Mouse (Mus musculus): ENCODE measurements around the gene Foxp1. TPM values are rescaled to one million over a fixed set of nuclear protein-coding genes. Genes with fewer than 3 reads are reported as not detected.

The Foxp1 gene
- 79.8 and 86.0 TPM in 2 replicates for total RNA-seq (2014; fragmentation: Nextera tagmentation)
- total RNA-seq (2017), result 51.9 and 57.4 TPM in 2 replicates
- 87.5 and 88.1 TPM in 2 replicates for polyA plus RNA-seq (2012)

- Histone ChIP-seq H3K4me1 (ENCODE audit: insufficient read depth, low read depth, low read length) (peaks cover 22% of the 10 kb centered on the region), H3K27me3 (ENCODE audit: insufficient read depth, low read length) (no peaks in the 10 kb centered on the region), H3K36me3 (replicated peaks) (peaks cover 8% of the 10 kb centered on the region), H3K9me3 (replicated peaks) (peaks cover 6% of the 10 kb centered on the region), H3K4me3 (ENCODE audit: low read depth, low read length) (peak within 1 kb of the TSS; percentile 89)
- DNase-seq (ENCODE audit: low spot score) (peak; percentile 62), ATAC-seq (ENCODE audit: extremely low read depth, insufficient number of reproducible peaks, low FRiP score, poor library complexity, severe bottlenecking) (peak; percentile 36; the same call in 1 of the 2 replicates)
- TF ChIP-seq TAL1 (conservative IDR thresholded peaks at IDR 0.05; ENCODE audit: low read depth, low read length), result no peak
Measured at GRCm38 (mm10) chr6:99522359-99523108, at the start of gene Foxp1. TSS of gene Foxp1 (minus strand) at chr6:99522721.

GRCm38 (mm10) chr6:99572071-99572470 lies 49.5 kb upstream of the Foxp1 start:
- H3K36me3 ChIP-seq (replicated peaks), result no peaks in the 10 kb centered on the region
- H3K4me1 ChIP-seq (ENCODE audit: insufficient read depth, low read depth, low read length), result no peaks in the 10 kb centered on the region
- TF ChIP-seq GATA1 (IDR thresholded peaks at IDR 0.05; ENCODE audit: borderline replicate concordance, low read length) (no peak), CTCF (IDR thresholded peaks at IDR 0.05; ENCODE audit: low read depth, low read length) (no peak), GATA2 (IDR thresholded peaks at IDR 0.05; ENCODE audit: borderline replicate concordance, low read depth, low read length) (no peak), POLR2AphosphoS5 (IDR thresholded peaks at IDR 0.05; ENCODE audit: insufficient replicate concordance, low read depth, low read length) (no peak), TAL1 (conservative IDR thresholded peaks at IDR 0.05; ENCODE audit: low read depth, low read length) (no peak)
- H3K4me3 ChIP-seq (ENCODE audit: low read depth, low read length), result no peak overlapping the region
- no peaks in the 10 kb centered on the region; the same call in 1 of the 2 replicates for H3K9me3 ChIP-seq (replicated peaks)
- DNase-seq (ENCODE audit: low spot score), result no peak
- ATAC-seq (ENCODE audit: extremely low read depth, insufficient number of reproducible peaks, low FRiP score, poor library complexity, severe bottlenecking), result no peak
- no peaks in the 10 kb centered on the region for H3K27me3 ChIP-seq (ENCODE audit: insufficient read depth, low read length)

- Histone ChIP-seq H3K4me3 (ENCODE audit: low read depth, low read length) (no peak overlapping the region), H3K9me3 (replicated peaks) (no peaks in the 10 kb centered on the region), H3K4me1 (ENCODE audit: insufficient read depth, low read depth, low read length) (no peaks in the 10 kb centered on the region), H3K27me3 (ENCODE audit: insufficient read depth, low read length) (no peaks in the 10 kb centered on the region), H3K36me3 (replicated peaks) (no peaks in the 10 kb centered on the region)
- DNase-seq (ENCODE audit: low spot score) (no peak), ATAC-seq (ENCODE audit: extremely low read depth, insufficient number of reproducible peaks, low FRiP score, poor library complexity, severe bottlenecking) (no peak)
- TF ChIP-seq CTCF (IDR thresholded peaks at IDR 0.05; ENCODE audit: low read depth, low read length) (no peak), POLR2AphosphoS5 (IDR thresholded peaks at IDR 0.05; ENCODE audit: insufficient replicate concordance, low read depth, low read length) (no peak), GATA2 (IDR thresholded peaks at IDR 0.05; ENCODE audit: borderline replicate concordance, low read depth, low read length) (no peak), TAL1 (conservative IDR thresholded peaks at IDR 0.05; ENCODE audit: low read depth, low read length) (no peak), GATA1 (IDR thresholded peaks at IDR 0.05; ENCODE audit: borderline replicate concordance, low read length) (no peak)
Measured at GRCm38 (mm10) chr6:99566921-99567320, 44.4 kb upstream of the Foxp1 start.

GRCm38 (mm10) chr6:99564766-99565165 lies 42.2 kb upstream of the Foxp1 start:
- Histone ChIP-seq H3K9me3 (replicated peaks) (no peaks in the 10 kb centered on the region), H3K36me3 (replicated peaks) (no peaks in the 10 kb centered on the region), H3K4me1 (ENCODE audit: insufficient read depth, low read depth, low read length) (no peaks in the 10 kb centered on the region), H3K27me3 (ENCODE audit: insufficient read depth, low read length) (no peaks in the 10 kb centered on the region), H3K4me3 (ENCODE audit: low read depth, low read length) (no peak overlapping the region)
- DNase-seq (ENCODE audit: low spot score), result no peak
- TF ChIP-seq GATA2 (IDR thresholded peaks at IDR 0.05; ENCODE audit: borderline replicate concordance, low read depth, low read length) (no peak), CTCF (IDR thresholded peaks at IDR 0.05; ENCODE audit: low read depth, low read length) (no peak), TAL1 (conservative IDR thresholded peaks at IDR 0.05; ENCODE audit: low read depth, low read length) (no peak), GATA1 (IDR thresholded peaks at IDR 0.05; ENCODE audit: borderline replicate concordance, low read length) (no peak), POLR2AphosphoS5 (IDR thresholded peaks at IDR 0.05; ENCODE audit: insufficient replicate concordance, low read depth, low read length) (no peak)
- ATAC-seq (ENCODE audit: extremely low read depth, insufficient number of reproducible peaks, low FRiP score, poor library complexity, severe bottlenecking), result no peak

- no peak overlapping the region for H3K4me3 ChIP-seq (ENCODE audit: low read depth, low read length)
- DNase-seq (ENCODE audit: low spot score) (no peak), ATAC-seq (ENCODE audit: extremely low read depth, insufficient number of reproducible peaks, low FRiP score, poor library complexity, severe bottlenecking) (no peak)
- no peak for TF ChIP-seq GATA1 (IDR thresholded peaks at IDR 0.05; ENCODE audit: borderline replicate concordance, low read length)
- no peak for TF ChIP-seq POLR2AphosphoS5 (IDR thresholded peaks at IDR 0.05; ENCODE audit: insufficient replicate concordance, low read depth, low read length)
- TF ChIP-seq GATA2 (IDR thresholded peaks at IDR 0.05; ENCODE audit: borderline replicate concordance, low read depth, low read length), result no peak
- TF ChIP-seq CTCF (IDR thresholded peaks at IDR 0.05; ENCODE audit: low read depth, low read length), result no peak
- no peaks in the 10 kb centered on the region for H3K4me1 ChIP-seq (ENCODE audit: insufficient read depth, low read depth, low read length)
- H3K36me3 ChIP-seq (replicated peaks), result no peaks in the 10 kb centered on the region
- no peaks in the 10 kb centered on the region for H3K9me3 ChIP-seq (replicated peaks)
- H3K27me3 ChIP-seq (ENCODE audit: insufficient read depth, low read length), result no peaks in the 10 kb centered on the region
Measured at GRCm38 (mm10) chr6:99556950-99557349, 34.4 kb upstream of the Foxp1 start.

- TF ChIP-seq POLR2AphosphoS5 (IDR thresholded peaks at IDR 0.05; ENCODE audit: insufficient replicate concordance, low read depth, low read length) (no peak), GATA1 (IDR thresholded peaks at IDR 0.05; ENCODE audit: borderline replicate concordance, low read length) (no peak), CTCF (IDR thresholded peaks at IDR 0.05; ENCODE audit: low read depth, low read length) (no peak), GATA2 (IDR thresholded peaks at IDR 0.05; ENCODE audit: borderline replicate concordance, low read depth, low read length) (no peak), TAL1 (conservative IDR thresholded peaks at IDR 0.05; ENCODE audit: low read depth, low read length) (no peak)
- H3K4me1 ChIP-seq (ENCODE audit: insufficient read depth, low read depth, low read length), result no peaks in the 10 kb centered on the region
- no peaks in the 10 kb centered on the region for H3K27me3 ChIP-seq (ENCODE audit: insufficient read depth, low read length)
- H3K4me3 ChIP-seq (ENCODE audit: low read depth, low read length), result no peak overlapping the region
- no peak for DNase-seq (ENCODE audit: low spot score)
- no peaks in the 10 kb centered on the region for H3K36me3 ChIP-seq (replicated peaks)
- no peak for ATAC-seq (ENCODE audit: extremely low read depth, insufficient number of reproducible peaks, low FRiP score, poor library complexity, severe bottlenecking)
- H3K9me3 ChIP-seq (replicated peaks), result no peaks in the 10 kb centered on the region
Measured at GRCm38 (mm10) chr6:99552816-99553215, 30.3 kb upstream of the Foxp1 start.

All from G1E (cell line).